Mouse (Mus musculus): ENCODE data around the gene Zfp827. TPM values are rescaled to one million over a fixed set of nuclear protein-coding genes. Genes with fewer than 3 reads are reported as not detected.
A peak's percentile ranks its signal among the peaks of the same experiment; 100 is the strongest.

The Zfp827 gene
- polyA plus RNA-seq, 1 experiment = 28.8 TPM

- H3K4me3 ChIP-seq (ENCODE audit: insufficient read depth, low read length) = no peak overlapping the region
- peaks cover 11% of the 10 kb centered on the region; the same call in 1 of the 2 replicates for H3K4me1 ChIP-seq (ENCODE audit: control insufficient read depth, insufficient read depth, low read length)
- H3K27ac ChIP-seq (ENCODE audit: insufficient read depth, low read length) = no peak overlapping the region
- no peak for TF ChIP-seq POLR2A (IDR thresholded peaks at IDR 0.05; ENCODE audit: low read depth, low read length)
- TF ChIP-seq CTCF (IDR thresholded peaks at IDR 0.05; ENCODE audit: borderline replicate concordance, insufficient read depth, low read length) = no peak
Measured at GRCm38 (mm10) chr8:79161172-79161778, 133.0 kb downstream of the Zfp827 start.

GRCm38 (mm10) chr8:79162533-79163308 is 134.5 kb downstream of the Zfp827 start:
- no peak for TF ChIP-seq CTCF (IDR thresholded peaks at IDR 0.05; ENCODE audit: borderline replicate concordance, insufficient read depth, low read length)
- TF ChIP-seq POLR2A (IDR thresholded peaks at IDR 0.05; ENCODE audit: low read depth, low read length) = no peak
- H3K4me3 ChIP-seq (ENCODE audit: insufficient read depth, low read length) = no peak overlapping the region
- H3K27ac ChIP-seq (ENCODE audit: insufficient read depth, low read length) = peak overlapping the region; percentile 76
- peaks cover 7% of the 10 kb centered on the region; the same call in 1 of the 2 replicates for H3K4me1 ChIP-seq (ENCODE audit: control insufficient read depth, insufficient read depth, low read length)

- TF ChIP-seq CTCF (IDR thresholded peaks at IDR 0.05; ENCODE audit: borderline replicate concordance, insufficient read depth, low read length) = no peak
- TF ChIP-seq POLR2A (IDR thresholded peaks at IDR 0.05; ENCODE audit: low read depth, low read length) = no peak
- Histone ChIP-seq H3K27ac (ENCODE audit: insufficient read depth, low read length) (no peak overlapping the region), H3K4me1 (ENCODE audit: control insufficient read depth, insufficient read depth, low read length) (peaks cover 7% of the 10 kb centered on the region; the same call in 1 of the 2 replicates), H3K4me3 (ENCODE audit: insufficient read depth, low read length) (no peak overlapping the region)
Measured at GRCm38 (mm10) chr8:79164336-79164735, 136.1 kb downstream of the Zfp827 start.

- no peak for TF ChIP-seq POLR2A (IDR thresholded peaks at IDR 0.05; ENCODE audit: low read depth, low read length)
- no peak for TF ChIP-seq CTCF (IDR thresholded peaks at IDR 0.05; ENCODE audit: borderline replicate concordance, insufficient read depth, low read length)
- Histone ChIP-seq H3K4me3 (ENCODE audit: insufficient read depth, low read length) (no peak overlapping the region), H3K4me1 (ENCODE audit: control insufficient read depth, insufficient read depth, low read length) (peaks cover 3% of the 10 kb centered on the region; the same call in 1 of the 2 replicates), H3K27ac (ENCODE audit: insufficient read depth, low read length) (no peak overlapping the region)
Measured at GRCm38 (mm10) chr8:79165276-79165675, 137.0 kb downstream of the Zfp827 start.

GRCm38 (mm10) chr8:79173606-79174005 is 145.4 kb downstream of the Zfp827 start:
- TF ChIP-seq CTCF (IDR thresholded peaks at IDR 0.05; ENCODE audit: borderline replicate concordance, insufficient read depth, low read length) = no peak
- TF ChIP-seq POLR2A (IDR thresholded peaks at IDR 0.05; ENCODE audit: low read depth, low read length) = no peak
- H3K4me3 ChIP-seq (ENCODE audit: insufficient read depth, low read length) = no peak overlapping the region
- H3K27ac ChIP-seq (ENCODE audit: insufficient read depth, low read length) = no peak overlapping the region
- no peaks in the 10 kb centered on the region for H3K4me1 ChIP-seq (ENCODE audit: control insufficient read depth, insufficient read depth, low read length)

- Histone ChIP-seq H3K4me1 (ENCODE audit: control insufficient read depth, insufficient read depth, low read length) (no peaks in the 10 kb centered on the region), H3K4me3 (ENCODE audit: insufficient read depth, low read length) (no peak overlapping the region), H3K27ac (ENCODE audit: insufficient read depth, low read length) (no peak overlapping the region)
- no peak for TF ChIP-seq POLR2A (IDR thresholded peaks at IDR 0.05; ENCODE audit: low read depth, low read length)
- TF ChIP-seq CTCF (IDR thresholded peaks at IDR 0.05; ENCODE audit: borderline replicate concordance, insufficient read depth, low read length) = no peak
Measured at GRCm38 (mm10) chr8:79175991-79176390, 147.8 kb downstream of the Zfp827 start.

GRCm38 (mm10) chr8:79179678-79180077 is 151.4 kb downstream of the Zfp827 start:
- Histone ChIP-seq H3K4me1 (ENCODE audit: control insufficient read depth, insufficient read depth, low read length) (no peaks in the 10 kb centered on the region), H3K4me3 (ENCODE audit: insufficient read depth, low read length) (no peak overlapping the region), H3K27ac (ENCODE audit: insufficient read depth, low read length) (no peak overlapping the region)
- no peak for TF ChIP-seq POLR2A (IDR thresholded peaks at IDR 0.05; ENCODE audit: low read depth, low read length)
- no peak for TF ChIP-seq CTCF (IDR thresholded peaks at IDR 0.05; ENCODE audit: borderline replicate concordance, insufficient read depth, low read length)

- Histone ChIP-seq H3K27ac (ENCODE audit: insufficient read depth, low read length) (no peak overlapping the region), H3K4me1 (ENCODE audit: control insufficient read depth, insufficient read depth, low read length) (no peaks in the 10 kb centered on the region), H3K4me3 (ENCODE audit: insufficient read depth, low read length) (no peak overlapping the region)
- TF ChIP-seq POLR2A (IDR thresholded peaks at IDR 0.05; ENCODE audit: low read depth, low read length) (no peak), CTCF (IDR thresholded peaks at IDR 0.05; ENCODE audit: borderline replicate concordance, insufficient read depth, low read length) (no peak)
Measured at GRCm38 (mm10) chr8:79185488-79185887, 157.3 kb downstream of the Zfp827 start.

GRCm38 (mm10) chr8:79190071-79190470 is 161.8 kb downstream of the Zfp827 start:
- Histone ChIP-seq H3K27ac (ENCODE audit: insufficient read depth, low read length) (no peak overlapping the region), H3K4me3 (ENCODE audit: insufficient read depth, low read length) (no peak overlapping the region), H3K4me1 (ENCODE audit: control insufficient read depth, insufficient read depth, low read length) (no peaks in the 10 kb centered on the region)
- TF ChIP-seq POLR2A (IDR thresholded peaks at IDR 0.05; ENCODE audit: low read depth, low read length) (no peak), CTCF (IDR thresholded peaks at IDR 0.05; ENCODE audit: borderline replicate concordance, insufficient read depth, low read length) (no peak)

GRCm38 (mm10) chr8:79196481-79196880 is 168.2 kb downstream of the Zfp827 start:
- Histone ChIP-seq H3K4me3 (ENCODE audit: insufficient read depth, low read length) (no peak overlapping the region), H3K27ac (ENCODE audit: insufficient read depth, low read length) (no peak overlapping the region), H3K4me1 (ENCODE audit: control insufficient read depth, insufficient read depth, low read length) (peaks cover 8% of the 10 kb centered on the region; the same call in 1 of the 2 replicates)
- TF ChIP-seq POLR2A (IDR thresholded peaks at IDR 0.05; ENCODE audit: low read depth, low read length) (no peak), CTCF (IDR thresholded peaks at IDR 0.05; ENCODE audit: borderline replicate concordance, insufficient read depth, low read length) (no peak)

Data from embryonic fibroblast, embryonic 13.5 days (primary cell).